Mouse (Mus musculus): Measurements from ENCODE around the gene Olfr811.

DNA sequence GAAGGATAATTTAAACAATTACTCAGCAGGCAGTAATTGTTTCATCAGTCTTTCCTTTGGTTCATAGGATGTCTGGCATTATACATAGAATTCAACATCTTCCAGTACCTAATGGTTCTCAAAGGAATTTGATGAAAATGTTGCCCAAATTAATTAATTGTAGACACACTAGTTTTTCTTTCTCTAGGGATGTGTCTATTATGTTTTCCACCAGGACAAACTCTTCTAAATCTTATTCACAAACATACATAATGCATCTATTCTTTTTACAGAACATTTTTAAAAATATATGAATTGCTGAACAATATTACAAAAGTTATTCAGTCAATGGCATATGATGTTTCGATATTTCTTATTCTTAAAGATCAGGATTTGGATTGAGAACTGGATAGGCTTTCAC is 39.0 kb downstream of the Olfr811 start, which contains the start of gene Olfr808:
- TF ChIP-seq CTCF (IDR thresholded peaks at IDR 0.05): no peak
- TF ChIP-seq EP300 (IDR thresholded peaks at IDR 0.05): no peak

Data from lung, postnatal 0 days (tissue).